Mouse (Mus musculus): ENCODE results near the gene Dcst2. TPM values are rescaled to one million over a fixed set of nuclear protein-coding genes. Genes with fewer than 3 reads are reported as not detected.

Gene Dcst2
- polyA plus RNA-seq, 1 experiment from 2014 or later, result 0.23 TPM

GRCm38 (mm10) chr3:89332476-89332875, 29.3 kb upstream of the Dcst2 start:
- 34% methylated on average over 12 of the region's 12 CpGs for WGBS
- H3K27ac ChIP-seq, result peak overlapping the region; percentile 50; the same call in 1 of the 2 replicates
- no peak overlapping the region for H3K4me3 ChIP-seq
- no peak overlapping the region for H3K4me2 ChIP-seq
- ATAC-seq (ENCODE audit: insufficient number of reproducible peaks, low FRiP score, low TSS enrichment, low read depth), result no peak
- no peak overlapping the region for H3K9ac ChIP-seq
- H3K36me3 ChIP-seq, result peaks cover 25% of the 10 kb centered on the region
- H3K4me1 ChIP-seq, result peaks cover 55% of the 10 kb centered on the region
- H3K27me3 ChIP-seq, result no peaks in the 10 kb centered on the region
- no peaks in the 10 kb centered on the region for H3K9me3 ChIP-seq

GRCm38 (mm10) chr3:89333053-89333452, 28.7 kb upstream of the Dcst2 start:
- Histone ChIP-seq H3K36me3 (peaks cover 25% of the 10 kb centered on the region), H3K4me3 (no peak overlapping the region), H3K27ac (0 out of 2 replicates have a peak overlapping the region, but pooled peaks have one; percentile 50), H3K27me3 (no peaks in the 10 kb centered on the region), H3K9ac (no peak overlapping the region), H3K4me2 (no peak overlapping the region), H3K4me1 (peaks cover 55% of the 10 kb centered on the region), H3K9me3 (no peaks in the 10 kb centered on the region)
- WGBS, result 52% methylated on average over 11 of the region's 11 CpGs
- ATAC-seq (ENCODE audit: insufficient number of reproducible peaks, low FRiP score, low TSS enrichment, low read depth), result no peak

- H3K4me1 ChIP-seq, result peaks cover 74% of the 10 kb centered on the region
Measured at GRCm38 (mm10) chr3:89336529-89336928, 25.2 kb upstream of the Dcst2 start.

GRCm38 (mm10) chr3:89337062-89337720, 24.6 kb upstream of the Dcst2 start:
- Histone ChIP-seq H3K27me3 (no peaks in the 10 kb centered on the region), H3K27ac (peak overlapping the region; percentile 93), H3K4me3 (peak overlapping the region; percentile 90), H3K9me3 (no peaks in the 10 kb centered on the region), H3K36me3 (peaks cover 35% of the 10 kb centered on the region), H3K4me2 (peak overlapping the region; percentile 67), H3K4me1 (peaks cover 69% of the 10 kb centered on the region), H3K9ac (peak overlapping the region; percentile 89)
- WGBS, result 0% methylated on average over 19 of the region's 21 CpGs
- ATAC-seq (ENCODE audit: insufficient number of reproducible peaks, low FRiP score, low TSS enrichment, low read depth), result no peak

More at GRCm38 (mm10) chr3:89336529-89336928, 25.2 kb upstream of the Dcst2 start:
- no peaks in the 10 kb centered on the region for H3K9me3 ChIP-seq
- peak overlapping the region; percentile 93; the same call in 1 of the 2 replicates for H3K27ac ChIP-seq
- no peak for ATAC-seq (ENCODE audit: insufficient number of reproducible peaks, low FRiP score, low TSS enrichment, low read depth)
- H3K36me3 ChIP-seq, result peaks cover 28% of the 10 kb centered on the region
- no peaks in the 10 kb centered on the region for H3K27me3 ChIP-seq
- H3K4me3 ChIP-seq, result peak overlapping the region; percentile 90
- peak overlapping the region; percentile 89; the same call in 1 of the 2 replicates for H3K9ac ChIP-seq
- peak overlapping the region; percentile 67 for H3K4me2 ChIP-seq
- 14% methylated on average over 6 of the region's 6 CpGs for WGBS

- H3K9ac ChIP-seq, result peak within 1 kb of the TSS; percentile 89
- H3K4me3 ChIP-seq, result peak within 1 kb of the TSS; percentile 90
- WGBS, result under 1% methylated on average over 44 of the region's 44 CpGs
- H3K9me3 ChIP-seq, result no peaks in the 10 kb centered on the region
- H3K36me3 ChIP-seq, result peaks cover 42% of the 10 kb centered on the region
- peaks cover 62% of the 10 kb centered on the region for H3K4me1 ChIP-seq
- H3K27me3 ChIP-seq, result no peaks in the 10 kb centered on the region
- peak; percentile 91 for ATAC-seq (ENCODE audit: insufficient number of reproducible peaks, low FRiP score, low TSS enrichment, low read depth)
- H3K4me2 ChIP-seq, result peak within 1 kb of the TSS; percentile 67
- H3K27ac ChIP-seq, result peak within 1 kb of the TSS; percentile 93
Measured at GRCm38 (mm10) chr3:89337721-89338578, 23.8 kb upstream of the Dcst2 start, which contains the start of gene Efna4. Efna4 (minus strand) TSS chr3:89338028.

GRCm38 (mm10) chr3:89339416-89339815, 22.4 kb upstream of the Dcst2 start:
- ATAC-seq (ENCODE audit: insufficient number of reproducible peaks, low FRiP score, low TSS enrichment, low read depth), result no peak
- H3K4me1 ChIP-seq, result peaks cover 54% of the 10 kb centered on the region
- no peaks in the 10 kb centered on the region for H3K27me3 ChIP-seq
- H3K27ac ChIP-seq, result 0 out of 2 replicates have a peak overlapping the region, but pooled peaks have one; percentile 93
- 23% methylated on average over 8 of the region's 8 CpGs for WGBS
- H3K4me3 ChIP-seq, result no peak overlapping the region
- H3K9me3 ChIP-seq, result no peaks in the 10 kb centered on the region
- peaks cover 42% of the 10 kb centered on the region for H3K36me3 ChIP-seq
- no peak overlapping the region for H3K9ac ChIP-seq
- no peak overlapping the region for H3K4me2 ChIP-seq

- H3K27me3 ChIP-seq, result no peaks in the 10 kb centered on the region
- H3K4me2 ChIP-seq, result peak overlapping the region; percentile 63
- 2% methylated on average over 11 of the region's 11 CpGs for WGBS
- peak overlapping the region; percentile 29 for H3K4me3 ChIP-seq
- peaks cover 43% of the 10 kb centered on the region for H3K36me3 ChIP-seq
- peaks cover 49% of the 10 kb centered on the region for H3K4me1 ChIP-seq
- 0 out of 2 replicates have a peak overlapping the region, but pooled peaks have one; percentile 14 for H3K9ac ChIP-seq
- no peaks in the 10 kb centered on the region for H3K9me3 ChIP-seq
- no peak for ATAC-seq (ENCODE audit: insufficient number of reproducible peaks, low FRiP score, low TSS enrichment, low read depth)
- no peak overlapping the region for H3K27ac ChIP-seq
Measured at GRCm38 (mm10) chr3:89340465-89340864, 21.3 kb upstream of the Dcst2 start.

GRCm38 (mm10) chr3:89341794-89342193, 20.0 kb upstream of the Dcst2 start:
- WGBS, result 72% methylated on average over 4 of the region's 4 CpGs
- Histone ChIP-seq H3K4me2 (no peak overlapping the region), H3K27me3 (no peaks in the 10 kb centered on the region), H3K4me1 (peaks cover 36% of the 10 kb centered on the region), H3K36me3 (peaks cover 54% of the 10 kb centered on the region), H3K27ac (no peak overlapping the region; the same call in 1 of the 2 replicates), H3K9me3 (no peaks in the 10 kb centered on the region), H3K4me3 (no peak overlapping the region), H3K9ac (no peak overlapping the region)
- no peak for ATAC-seq (ENCODE audit: insufficient number of reproducible peaks, low FRiP score, low TSS enrichment, low read depth)

- H3K4me2 ChIP-seq, result no peak overlapping the region
- H3K9ac ChIP-seq, result no peak overlapping the region
- peaks cover 63% of the 10 kb centered on the region for H3K36me3 ChIP-seq
- no peaks in the 10 kb centered on the region for H3K9me3 ChIP-seq
- 80% methylated on average over 7 of the region's 7 CpGs for WGBS
- H3K4me1 ChIP-seq, result peaks cover 31% of the 10 kb centered on the region
- H3K4me3 ChIP-seq, result no peak overlapping the region
- H3K27me3 ChIP-seq, result peaks cover 3% of the 10 kb centered on the region; the same call in 1 of the 2 replicates
- H3K27ac ChIP-seq, result no peak overlapping the region
- ATAC-seq (ENCODE audit: insufficient number of reproducible peaks, low FRiP score, low TSS enrichment, low read depth), result no peak
Measured at GRCm38 (mm10) chr3:89343279-89343678, 18.5 kb upstream of the Dcst2 start.

GRCm38 (mm10) chr3:89346815-89347540, 14.8 kb upstream of the Dcst2 start:
- WGBS, result 81% methylated on average over 10 of the region's 10 CpGs
- Histone ChIP-seq H3K9ac (no peak overlapping the region), H3K9me3 (no peaks in the 10 kb centered on the region), H3K4me3 (no peak overlapping the region), H3K36me3 (peaks cover 55% of the 10 kb centered on the region), H3K27ac (no peak overlapping the region), H3K27me3 (peaks cover 5% of the 10 kb centered on the region; the same call in 1 of the 2 replicates), H3K4me1 (peaks cover 23% of the 10 kb centered on the region), H3K4me2 (no peak overlapping the region)
- no peak for ATAC-seq (ENCODE audit: insufficient number of reproducible peaks, low FRiP score, low TSS enrichment, low read depth)

- no peak overlapping the region for H3K27ac ChIP-seq
- no peak overlapping the region for H3K4me2 ChIP-seq
- 73% methylated on average over 1 of the region's 1 CpGs for WGBS
- 0 out of 2 replicates have a peak overlapping the region, but pooled peaks have one; percentile 72 for H3K4me3 ChIP-seq
- H3K4me1 ChIP-seq, result peaks cover 23% of the 10 kb centered on the region
- no peak for ATAC-seq (ENCODE audit: insufficient number of reproducible peaks, low FRiP score, low TSS enrichment, low read depth)
- peaks cover 5% of the 10 kb centered on the region; the same call in 1 of the 2 replicates for H3K27me3 ChIP-seq
- H3K36me3 ChIP-seq, result peaks cover 46% of the 10 kb centered on the region
- no peak overlapping the region for H3K9ac ChIP-seq
- H3K9me3 ChIP-seq, result no peaks in the 10 kb centered on the region
Measured at GRCm38 (mm10) chr3:89347916-89348315, 13.9 kb upstream of the Dcst2 start.
